Mouse (Mus musculus): ENCODE measurements around the gene Rac3. TPM values are rescaled to one million over a fixed set of nuclear protein-coding genes. Genes with fewer than 3 reads are reported as not detected.
A peak's percentile ranks its signal among the peaks of the same experiment; 100 is the strongest.

Rac3 gene
- polyA plus RNA-seq, 1 experiment from 2014 or later: 48.3 TPM

GRCm38 (mm10) chr11:120689365-120689764 is 31.9 kb upstream of the Rac3 start:
- H3K9me3 ChIP-seq: no peaks in the 10 kb centered on the region
- H3K27me3 ChIP-seq: no peaks in the 10 kb centered on the region
- H3K4me2 ChIP-seq: no peak overlapping the region
- H3K36me3 ChIP-seq (replicated peaks): peaks cover 64% of the 10 kb centered on the region
- no peak overlapping the region for H3K9ac ChIP-seq
- no peak for ATAC-seq (ENCODE audit: low FRiP score)
- no peak overlapping the region for H3K4me3 ChIP-seq (replicated peaks)
- WGBS: 94% methylated on average over 3 of the region's 3 CpGs
- no peaks in the 10 kb centered on the region for H3K4me1 ChIP-seq
- H3K27ac ChIP-seq: no peak overlapping the region

- Histone ChIP-seq H3K4me3 (replicated peaks) (no peak overlapping the region), H3K4me1 (peaks cover 15% of the 10 kb centered on the region), H3K9ac (no peak overlapping the region), H3K9me3 (no peaks in the 10 kb centered on the region), H3K27ac (no peak overlapping the region), H3K36me3 (replicated peaks) (peaks cover 63% of the 10 kb centered on the region), H3K4me2 (no peak overlapping the region), H3K27me3 (no peaks in the 10 kb centered on the region)
- ATAC-seq (ENCODE audit: low FRiP score): no peak
- WGBS: over 99% methylated on average over 4 of the region's 4 CpGs
These were observed 28.7 kb upstream of the Rac3 start for GRCm38 (mm10) chr11:120692471-120693011.

- WGBS: 59% methylated on average over 3 of the region's 3 CpGs
- Histone ChIP-seq H3K36me3 (replicated peaks) (peaks cover 55% of the 10 kb centered on the region), H3K27me3 (no peaks in the 10 kb centered on the region), H3K4me2 (no peak overlapping the region), H3K9ac (no peak overlapping the region), H3K9me3 (no peaks in the 10 kb centered on the region), H3K27ac (no peak overlapping the region), H3K4me3 (replicated peaks) (no peak overlapping the region), H3K4me1 (peaks cover 15% of the 10 kb centered on the region)
- no peak for ATAC-seq (ENCODE audit: low FRiP score)
These were observed 27.8 kb upstream of the Rac3 start for GRCm38 (mm10) chr11:120693461-120693860.

GRCm38 (mm10) chr11:120695184-120695583 is 26.1 kb upstream of the Rac3 start:
- peaks cover 15% of the 10 kb centered on the region for H3K4me1 ChIP-seq
- H3K9me3 ChIP-seq: no peaks in the 10 kb centered on the region
- H3K4me2 ChIP-seq: no peak overlapping the region
- no peaks in the 10 kb centered on the region for H3K27me3 ChIP-seq
- 37% methylated on average over 4 of the region's 4 CpGs for WGBS
- H3K36me3 ChIP-seq (replicated peaks): peaks cover 52% of the 10 kb centered on the region
- 0 out of 2 replicates have a peak, but pooled peaks have one; percentile 30 for ATAC-seq (ENCODE audit: low FRiP score)
- no peak overlapping the region for H3K4me3 ChIP-seq (replicated peaks)
- H3K27ac ChIP-seq: peak overlapping the region; percentile 43
- no peak overlapping the region for H3K9ac ChIP-seq

- Histone ChIP-seq H3K4me1 (peaks cover 15% of the 10 kb centered on the region), H3K27me3 (no peaks in the 10 kb centered on the region), H3K4me3 (replicated peaks) (no peak overlapping the region), H3K36me3 (replicated peaks) (peaks cover 52% of the 10 kb centered on the region), H3K9me3 (no peaks in the 10 kb centered on the region), H3K9ac (no peak overlapping the region), H3K27ac (peak overlapping the region; percentile 43), H3K4me2 (no peak overlapping the region)
- WGBS: 61% methylated on average over 12 of the region's 12 CpGs
- peak; percentile 41; the same call in 1 of the 2 replicates for ATAC-seq (ENCODE audit: low FRiP score)
These were observed 25.6 kb upstream of the Rac3 start for GRCm38 (mm10) chr11:120695641-120696040.

GRCm38 (mm10) chr11:120696568-120696967 is 24.7 kb upstream of the Rac3 start:
- H3K27me3 ChIP-seq: no peaks in the 10 kb centered on the region
- H3K9me3 ChIP-seq: no peaks in the 10 kb centered on the region
- H3K4me1 ChIP-seq: peaks cover 15% of the 10 kb centered on the region
- H3K27ac ChIP-seq: no peak overlapping the region
- H3K36me3 ChIP-seq (replicated peaks): peaks cover 55% of the 10 kb centered on the region
- no peak overlapping the region for H3K4me2 ChIP-seq
- ATAC-seq (ENCODE audit: low FRiP score): no peak
- H3K9ac ChIP-seq: no peak overlapping the region
- H3K4me3 ChIP-seq (replicated peaks): no peak overlapping the region
- 91% methylated on average over 6 of the region's 6 CpGs for WGBS

GRCm38 (mm10) chr11:120697741-120698140 is 23.5 kb upstream of the Rac3 start:
- no peak overlapping the region for H3K4me3 ChIP-seq (replicated peaks)
- no peak for ATAC-seq (ENCODE audit: low FRiP score)
- no peak overlapping the region for H3K4me2 ChIP-seq
- peak overlapping the region; percentile 36; the same call in 1 of the 2 replicates for H3K9ac ChIP-seq
- no peaks in the 10 kb centered on the region for H3K9me3 ChIP-seq
- no peak overlapping the region for H3K27ac ChIP-seq
- H3K27me3 ChIP-seq: no peaks in the 10 kb centered on the region
- 77% methylated on average over 10 of the region's 10 CpGs for WGBS
- H3K36me3 ChIP-seq (replicated peaks): peaks cover 59% of the 10 kb centered on the region
- H3K4me1 ChIP-seq: peaks cover 15% of the 10 kb centered on the region

GRCm38 (mm10) chr11:120703696-120704454 is 17.4 kb upstream of the Rac3 start:
- H3K4me1 ChIP-seq: peaks cover 48% of the 10 kb centered on the region
- peaks cover 52% of the 10 kb centered on the region for H3K36me3 ChIP-seq (replicated peaks)
- no peak for ATAC-seq (ENCODE audit: low FRiP score)
- H3K9ac ChIP-seq: peak overlapping the region; percentile 44; the same call in 1 of the 2 replicates
- no peaks in the 10 kb centered on the region for H3K9me3 ChIP-seq
- H3K27ac ChIP-seq: peak overlapping the region; percentile 2; the same call in 1 of the 2 replicates
- WGBS: 50% methylated on average over 15 of the region's 15 CpGs
- H3K27me3 ChIP-seq: 0 out of 2 replicates have a peak, but pooled peaks cover 8% of the 10 kb centered on the region
- H3K4me3 ChIP-seq (replicated peaks): no peak overlapping the region
- no peak overlapping the region for H3K4me2 ChIP-seq

- Histone ChIP-seq H3K4me1 (peaks cover 48% of the 10 kb centered on the region), H3K9ac (peak overlapping the region; percentile 44; the same call in 1 of the 2 replicates), H3K9me3 (no peaks in the 10 kb centered on the region), H3K27ac (peak overlapping the region; percentile 2; the same call in 1 of the 2 replicates), H3K4me3 (replicated peaks) (no peak overlapping the region), H3K27me3 (0 out of 2 replicates have a peak, but pooled peaks cover 8% of the 10 kb centered on the region), H3K4me2 (no peak overlapping the region), H3K36me3 (replicated peaks) (peaks cover 53% of the 10 kb centered on the region)
- 21% methylated on average over 8 of the region's 8 CpGs for WGBS
- ATAC-seq (ENCODE audit: low FRiP score): no peak
These were observed 16.6 kb upstream of the Rac3 start for GRCm38 (mm10) chr11:120704486-120705325.

GRCm38 (mm10) chr11:120706120-120706519 is 15.2 kb upstream of the Rac3 start:
- Histone ChIP-seq H3K36me3 (replicated peaks) (peaks cover 53% of the 10 kb centered on the region), H3K4me2 (no peak overlapping the region), H3K27ac (no peak overlapping the region), H3K4me1 (peaks cover 48% of the 10 kb centered on the region), H3K4me3 (replicated peaks) (no peak overlapping the region), H3K27me3 (0 out of 2 replicates have a peak, but pooled peaks cover 8% of the 10 kb centered on the region), H3K9ac (no peak overlapping the region), H3K9me3 (no peaks in the 10 kb centered on the region)
- no peak for ATAC-seq (ENCODE audit: low FRiP score)
- 65% methylated on average over 5 of the region's 5 CpGs for WGBS

- Histone ChIP-seq H3K27me3 (0 out of 2 replicates have a peak, but pooled peaks cover 8% of the 10 kb centered on the region), H3K9me3 (no peaks in the 10 kb centered on the region), H3K36me3 (replicated peaks) (peaks cover 48% of the 10 kb centered on the region), H3K4me2 (peak overlapping the region; percentile 10), H3K4me1 (peaks cover 52% of the 10 kb centered on the region), H3K27ac (peak overlapping the region; percentile 68), H3K4me3 (replicated peaks) (no peak overlapping the region), H3K9ac (peak overlapping the region; percentile 47)
- ATAC-seq (ENCODE audit: low FRiP score): no peak
- 1% methylated on average over 11 of the region's 12 CpGs for WGBS
These were observed 14.0 kb upstream of the Rac3 start for GRCm38 (mm10) chr11:120707225-120707624.

GRCm38 (mm10) chr11:120707969-120708368 is 13.3 kb upstream of the Rac3 start:
- Histone ChIP-seq H3K9me3 (no peaks in the 10 kb centered on the region), H3K27ac (peak overlapping the region; percentile 68; the same call in 1 of the 2 replicates), H3K36me3 (replicated peaks) (peaks cover 44% of the 10 kb centered on the region), H3K4me1 (peaks cover 59% of the 10 kb centered on the region), H3K4me3 (replicated peaks) (no peak overlapping the region), H3K27me3 (0 out of 2 replicates have a peak, but pooled peaks cover 8% of the 10 kb centered on the region), H3K9ac (0 out of 2 replicates have a peak overlapping the region, but pooled peaks have one; percentile 47), H3K4me2 (no peak overlapping the region)
- ATAC-seq (ENCODE audit: low FRiP score): no peak
- WGBS: 56% methylated on average over 5 of the region's 5 CpGs
